Mouse (Mus musculus) heart, postnatal 0 days (tissue): ENCODE measurements around the gene Wnt9b.

Experiments used
- CTCF ChIP-seq: IDR thresholded peaks from 2 replicates; pipeline ENCODE4 v1.5.1; 2016; ENCODE audit warnings: antibody characterized with exemption, control low read depth, low read depth
- EP300 ChIP-seq: IDR thresholded peaks from 2 replicates; pipeline ENCODE4 v1.6.1; 2016; ENCODE audit warnings: antibody characterized with exemption, low read depth

- TF ChIP-seq CTCF (no peak), EP300 (no peak)
Observed at GRCm38 (mm10) chr11:103771160-103771817, 21.7 kb upstream of the Wnt9b start.
